Mouse (Mus musculus) small intestine, adult 2 months (tissue): ENCODE results near the gene Plekhh2. TPM values are rescaled to one million over a fixed set of nuclear protein-coding genes. Genes with fewer than 3 reads are reported as not detected.

ENCODE experiments used
- H3K27ac ChIP-seq: fragments of 200-500 bp; 2 replicates; pipeline ENCODE4 v1.5.1; 2012; ENCODE audit warnings: low read depth, low read length, control low read depth, inconsistent platforms; ENCODE audit not compliant: insufficient read depth
- H3K27me3 ChIP-seq: fragments of 200-500 bp; 2 replicates; pipeline ENCODE4 v1.6.1; 2012; ENCODE audit warnings: mild to moderate bottlenecking, moderate library complexity, low read length, inconsistent platforms; ENCODE audit not compliant: control insufficient read depth, insufficient read depth
- H3K36me3 ChIP-seq: fragments of 200-500 bp; 2 replicates; pipeline ENCODE4 v1.6.1; 2012; ENCODE audit warnings: mild to moderate bottlenecking, low read length, control low read depth, inconsistent platforms; ENCODE audit not compliant: control insufficient read depth, insufficient read depth
- H3K4me1 ChIP-seq: fragments of 200-500 bp; 2 replicates; pipeline ENCODE4 v1.6.1; 2012; ENCODE audit warnings: low read length, inconsistent platforms, mixed read lengths; ENCODE audit not compliant: control insufficient read depth, insufficient read depth, insufficient read length
- H3K4me3 ChIP-seq: fragments of 200-500 bp; 2 replicates; pipeline ENCODE4 v1.5.1; 2012; ENCODE audit warnings: low read depth, mild to moderate bottlenecking, control low read depth, inconsistent platforms, low read length, moderate library complexity
- CTCF ChIP-seq: fragments of 200-500 bp; IDR thresholded peaks from 2 replicates; pipeline ENCODE4 v1.5.1; 2012; ENCODE audit warnings: low read depth, mild to moderate bottlenecking, control low read depth, inconsistent platforms, low read length, moderate library complexity, mixed read lengths; ENCODE audit not compliant: insufficient replicate concordance, insufficient read length; ENCODE audit errors: extremely low read depth
- POLR2A ChIP-seq: fragments of 200-500 bp; IDR thresholded peaks from 2 replicates; pipeline ENCODE4 v1.6.1; 2012; ENCODE audit warnings: low read depth, mild to moderate bottlenecking, control low read depth, inconsistent platforms, low read length, moderate library complexity
- WGBS: fragments of 180-500 bp; shearing (Covaris S2); methylation state at CpG from one replicate; pipeline ENCODE4 v1.1.7; 2018; 5-methylcytosine and 5-hydroxymethylcytosine counted together
- polyA plus RNA-seq: library from polyadenylated mRNA; depleted of rRNA; stranded (reverse); fragments of >200 nt; gene quantifications from 2 replicates; pipeline ENCODE4 v1.2.3, GENCODE M21; 2012

The Plekhh2 gene
- polyA plus RNA-seq, 1 experiment: 1.8 TPM

DNA sequence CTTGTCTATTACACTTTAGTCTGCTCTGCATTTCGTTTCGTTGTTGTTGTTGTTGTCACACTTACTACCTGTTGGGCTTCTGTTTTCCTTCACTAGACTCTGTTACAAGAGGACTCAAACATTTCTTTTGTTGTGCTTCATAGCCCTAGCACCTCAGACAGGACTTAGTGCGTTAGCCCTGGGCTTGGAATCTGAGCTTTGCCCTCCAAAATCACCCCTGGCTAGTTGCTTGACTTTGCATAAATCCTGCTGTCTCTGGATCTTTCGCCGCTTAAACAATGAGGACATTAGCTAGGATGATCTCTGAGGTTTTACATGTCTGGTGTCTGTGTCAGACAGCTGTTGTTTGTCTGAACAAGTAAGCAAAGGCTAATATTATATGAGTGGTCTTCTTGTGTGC lies 62.2 kb downstream of the Plekhh2 start:
- Histone ChIP-seq H3K27me3 (no peaks in the 10 kb centered on the region), H3K27ac (no peak overlapping the region), H3K36me3 (no peaks in the 10 kb centered on the region; the same call in 1 of the 2 replicates), H3K4me3 (no peak overlapping the region), H3K4me1 (no peaks in the 10 kb centered on the region)
- 72% methylated on average over 5 of the region's 5 CpGs for WGBS
- TF ChIP-seq POLR2A (no peak), CTCF (no peak)

- WGBS: 81% methylated on average over 5 of the region's 5 CpGs
- H3K27me3 ChIP-seq: no peaks in the 10 kb centered on the region
- H3K27ac ChIP-seq: no peak overlapping the region
- TF ChIP-seq POLR2A (no peak), CTCF (no peak)
- H3K4me3 ChIP-seq: no peak overlapping the region
- H3K4me1 ChIP-seq: no peaks in the 10 kb centered on the region
- no peaks in the 10 kb centered on the region; the same call in 1 of the 2 replicates for H3K36me3 ChIP-seq
These were observed 63.4 kb downstream of the Plekhh2 start for GRCm38 (mm10) chr17:84575108-84575507.

DNA sequence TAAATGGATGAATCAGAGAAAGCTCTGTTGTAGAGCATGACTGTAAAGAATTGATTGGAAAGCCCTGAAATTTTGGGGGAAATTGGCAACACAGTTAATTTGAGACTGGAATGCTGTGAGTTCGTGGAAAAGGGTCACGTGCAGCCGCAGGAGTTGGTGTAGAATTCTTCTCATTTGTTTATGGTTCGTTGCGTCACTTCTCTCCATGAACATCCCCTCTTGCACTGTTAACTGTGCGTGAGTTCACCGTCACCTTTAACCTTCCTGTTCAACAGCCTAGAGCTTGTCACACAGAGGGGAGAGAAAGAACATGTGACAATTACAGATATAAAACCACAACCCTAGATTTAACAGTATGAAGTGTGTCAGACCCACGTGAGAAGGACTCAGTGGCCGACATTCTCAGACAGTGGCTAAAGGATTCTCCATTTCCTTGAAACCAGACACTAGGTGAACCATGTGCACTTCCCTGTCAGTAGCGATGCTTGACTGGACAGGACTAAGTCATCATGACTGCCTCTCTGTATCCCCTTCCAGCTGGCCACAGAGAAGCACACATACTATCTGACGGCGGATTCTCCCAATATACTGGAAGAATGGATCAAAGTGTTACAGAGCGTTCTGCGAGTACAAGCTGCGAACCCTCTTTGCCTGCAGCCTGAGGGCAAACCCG lies 65.1 kb downstream of the Plekhh2 start:
- H3K4me1 ChIP-seq: 0 out of 2 replicates have a peak, but pooled peaks cover 2% of the 10 kb centered on the region
- H3K4me3 ChIP-seq: no peak overlapping the region
- H3K27me3 ChIP-seq: no peaks in the 10 kb centered on the region
- no peak for TF ChIP-seq CTCF
- TF ChIP-seq POLR2A: no peak
- H3K36me3 ChIP-seq: no peaks in the 10 kb centered on the region; the same call in 1 of the 2 replicates
- WGBS: 81% methylated on average over 16 of the region's 16 CpGs
- H3K27ac ChIP-seq: no peak overlapping the region

- no peak for TF ChIP-seq POLR2A
- TF ChIP-seq CTCF: no peak
- WGBS: 64% methylated on average over 8 of the region's 8 CpGs
These were observed 67.6 kb downstream of the Plekhh2 start for GRCm38 (mm10) chr17:84579249-84579648.

GRCm38 (mm10) chr17:84579817-84580216 lies 68.1 kb downstream of the Plekhh2 start:
- WGBS: 54% methylated on average over 10 of the region's 10 CpGs
- Histone ChIP-seq H3K27ac (no peak overlapping the region), H3K4me3 (no peak overlapping the region), H3K4me1 (0 out of 2 replicates have a peak, but pooled peaks cover 2% of the 10 kb centered on the region), H3K36me3 (no peaks in the 10 kb centered on the region; the same call in 1 of the 2 replicates), H3K27me3 (no peaks in the 10 kb centered on the region)
- no peak for TF ChIP-seq POLR2A
- no peak for TF ChIP-seq CTCF

More at GRCm38 (mm10) chr17:84579249-84579648, 67.6 kb downstream of the Plekhh2 start:
- Histone ChIP-seq H3K36me3 (no peaks in the 10 kb centered on the region; the same call in 1 of the 2 replicates), H3K4me1 (0 out of 2 replicates have a peak, but pooled peaks cover 2% of the 10 kb centered on the region), H3K27me3 (no peaks in the 10 kb centered on the region), H3K4me3 (no peak overlapping the region), H3K27ac (no peak overlapping the region)

DNA sequence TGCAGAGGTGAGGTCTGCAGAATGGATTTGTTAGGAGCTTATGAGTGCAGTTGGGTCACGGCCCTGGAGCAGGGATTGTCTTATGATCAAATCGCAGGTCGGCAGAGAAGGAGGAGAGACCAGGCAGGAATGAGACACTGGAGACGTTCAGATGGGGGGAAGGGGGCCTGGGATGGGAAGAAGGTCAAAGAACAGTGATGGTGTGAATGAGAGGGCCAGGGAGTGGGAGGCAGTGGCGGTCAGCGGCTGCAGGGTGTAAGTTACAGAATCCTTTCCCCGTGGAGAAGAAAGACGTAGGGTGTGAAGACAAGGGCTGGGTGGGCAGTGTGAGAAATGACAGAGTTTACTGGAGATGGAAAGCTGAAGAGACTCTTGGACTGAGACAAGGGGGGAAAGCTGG lies 69.1 kb downstream of the Plekhh2 start:
- H3K27me3 ChIP-seq: no peaks in the 10 kb centered on the region
- TF ChIP-seq CTCF (no peak), POLR2A (no peak)
- H3K27ac ChIP-seq: no peak overlapping the region
- no peak overlapping the region for H3K4me3 ChIP-seq
- 0 out of 2 replicates have a peak, but pooled peaks cover 2% of the 10 kb centered on the region for H3K4me1 ChIP-seq
- 71% methylated on average over 8 of the region's 8 CpGs for WGBS
- no peaks in the 10 kb centered on the region; the same call in 1 of the 2 replicates for H3K36me3 ChIP-seq

DNA sequence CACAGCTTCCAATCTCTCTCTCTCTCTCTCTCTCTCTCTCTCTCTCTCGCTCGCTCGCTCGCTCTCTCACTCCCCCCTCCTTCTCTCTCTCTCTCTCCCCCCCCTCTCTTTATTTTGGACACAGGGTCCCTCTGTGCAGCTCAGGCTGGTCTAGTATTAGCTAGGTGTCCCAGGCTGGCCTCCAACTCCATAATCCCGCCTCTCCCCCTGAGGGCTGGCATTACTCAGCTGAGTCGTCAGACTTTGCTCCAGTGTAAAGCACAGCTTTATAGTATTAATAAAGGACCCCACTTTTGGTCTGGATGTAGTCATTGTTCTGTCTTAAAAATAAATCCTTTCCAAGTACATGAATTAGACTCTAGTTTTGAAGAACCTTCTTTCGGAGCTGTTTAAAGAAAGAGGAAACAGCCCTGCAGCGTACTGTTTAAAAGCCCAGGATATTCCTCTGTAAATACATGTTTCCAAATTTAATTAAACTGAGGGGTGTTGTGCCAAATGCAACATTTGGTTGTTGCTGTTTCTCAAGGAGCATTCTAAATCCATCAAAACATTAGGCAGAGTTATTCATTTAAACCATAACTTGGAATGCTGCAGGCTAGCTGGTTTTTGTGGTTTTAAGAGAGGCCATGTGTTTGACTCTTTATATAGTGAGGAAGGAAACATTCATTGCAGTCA lies 70.2 kb downstream of the Plekhh2 start:
- Histone ChIP-seq H3K27me3 (no peaks in the 10 kb centered on the region), H3K4me1 (0 out of 2 replicates have a peak, but pooled peaks cover 2% of the 10 kb centered on the region), H3K27ac (0 out of 2 replicates have a peak overlapping the region, but pooled peaks have one; percentile 18), H3K36me3 (no peaks in the 10 kb centered on the region; the same call in 1 of the 2 replicates), H3K4me3 (no peak overlapping the region)
- no peak for TF ChIP-seq CTCF
- TF ChIP-seq POLR2A: no peak
- 58% methylated on average over 8 of the region's 8 CpGs for WGBS
